Mouse (Mus musculus) spleen, adult 2 months (tissue): ENCODE data around the gene Inpp5a.

Source experiments
- CTCF ChIP-seq: fragments of 200-500 bp; IDR thresholded peaks from 2 replicates; pipeline ENCODE4 v1.5.1; 2011; ENCODE audit warnings: mild to moderate bottlenecking, inconsistent platforms; ENCODE audit not compliant: insufficient read depth, insufficient read length, insufficient replicate concordance; ENCODE audit errors: extremely low read depth
- POLR2A ChIP-seq: fragments of 200-500 bp; IDR thresholded peaks from 2 replicates; pipeline ENCODE4 v1.6.1; 2011; ENCODE audit warnings: low read depth, low read length, inconsistent platforms

DNA sequence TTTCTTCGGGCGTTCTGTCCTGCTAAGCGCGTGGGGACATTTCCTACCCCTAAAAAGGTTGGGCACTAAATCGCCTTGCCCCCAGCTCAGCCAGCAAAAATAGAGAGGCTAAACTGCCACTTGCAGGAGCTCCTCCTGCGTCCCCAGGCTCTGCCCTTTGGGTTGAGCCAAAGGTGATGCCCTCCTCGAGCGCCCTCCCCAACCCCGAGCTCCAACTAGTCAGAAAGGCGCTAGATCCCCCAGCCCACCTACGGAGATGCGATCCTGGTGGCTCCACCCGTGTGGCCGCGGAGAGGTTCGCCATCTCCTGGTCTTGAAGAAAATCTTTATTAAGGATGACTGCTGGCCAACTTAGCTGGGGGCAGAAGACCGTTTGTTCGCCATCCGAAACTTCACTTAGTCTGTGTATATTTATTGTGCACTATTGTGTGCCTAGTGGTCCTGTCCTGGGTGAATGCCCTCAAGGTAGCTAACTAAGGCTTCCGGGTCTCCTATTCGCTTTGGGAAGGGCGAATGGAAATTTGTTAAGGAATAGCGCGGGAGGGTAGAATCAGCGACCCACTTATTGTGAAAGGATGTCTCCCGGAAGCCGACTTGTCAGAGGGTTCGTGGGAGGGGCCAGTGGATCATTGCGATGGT is 196.4 kb downstream of the Inpp5a start:
- TF ChIP-seq CTCF (no peak), POLR2A (no peak)
